ENCODE assay signal across 11 mouse cellular contexts in the genomic region with DNA sequence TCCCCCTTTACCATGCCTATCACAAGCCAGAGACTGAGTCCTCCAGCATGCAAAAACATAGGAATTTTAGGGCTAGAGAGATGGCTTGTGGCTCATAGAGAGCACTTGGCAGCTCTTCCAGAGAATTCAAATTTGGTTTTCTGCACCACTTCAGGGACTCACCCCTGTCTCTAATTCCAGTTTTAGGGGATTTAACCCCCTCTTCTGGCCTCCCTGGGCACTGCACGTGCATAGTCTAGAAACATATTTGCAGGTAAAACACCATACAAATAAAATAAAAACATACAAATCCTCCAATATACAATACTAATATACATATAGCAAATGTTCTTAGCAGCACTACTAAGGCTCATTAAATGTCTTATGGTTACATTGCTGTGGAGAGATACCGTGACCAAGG. TPM values are rescaled to one million over a fixed set of nuclear protein-coding genes. Genes with fewer than 3 reads are reported as not detected.
DNase-seq lines count a peak whose midpoint lies in the region; ATAC-seq and TF ChIP-seq lines count a peak whose summit lies in the region.
"Had no signal": no experiment of that assay in that cellular context is flagged by ENCODE, and none has a peak within 500 bp of the region (broad histone marks: within the 10 kb centered on the region; RNA-seq: fewer than 3 reads in every experiment).

No protein-coding gene starts in this region.

- ATAC-seq in forebrain, embryonic 14.5 days: no peak
- no peak for ATAC-seq in liver, embryonic 11.5 days (replicated peaks; ENCODE audit: low FRiP score)
- no peak for ATAC-seq in Patski
- ATAC-seq in megakaryocyte progenitor cell, adult 5-6 weeks (replicated peaks; ENCODE audit: poor library complexity): no peak

- CTCF ChIA-PET in Patski (lab: Charles Lee): no interaction called here

- peak; percentile 83 for TF ChIP-seq RAD21 in CH12.LX (IDR thresholded peaks at IDR 0.05; ENCODE audit: low read depth, low read length)

- in situ Hi-C loops in CH12.LX (cut with MboI; ENCODE audit: low pct_ligation_motif_present, low pct_unique_long_range_greater_than_20kb, low sequenced_read_pairs): loop anchor here (5.0 kb wide), 1 partner anchor 234 kb away; no protein-coding TSS in a partner anchor
- in situ Hi-C loops in Patski (cut with MboI; ENCODE audit: low pct_unique_long_range_greater_than_20kb): no loop called here

- TF ChIP-seq CTCF in liver, adult 2 months (IDR thresholded peaks at IDR 0.05; ENCODE audit: low read depth, low read length): peak; percentile 30; the same call in 1 of the 2 replicates
- TF ChIP-seq CTCF in CH12.LX (conservative IDR thresholded peaks at IDR 0.05 in 1 of 2, IDR thresholded peaks at IDR 0.05 in 1 of 2; ENCODE audit: low read depth in 2 of 2, low read length in 2 of 2) (peak; percentile 61 to 79), Patski (IDR thresholded peaks at IDR 0.05) (peak; percentile 26)

- H3K9ac ChIP-seq in forebrain, embryonic 14.5 days (ENCODE audit: low read length): no peak overlapping the region
- no peak overlapping the region for H3K9ac ChIP-seq in liver, adult 2 months (ENCODE audit: low read depth, low read length)
- no peak overlapping the region for H3K9ac ChIP-seq in liver, embryonic 11.5 days (ENCODE audit: low read depth, low read length)
- H3K9ac ChIP-seq in CH12.LX (ENCODE audit: insufficient read depth, low read depth): no peak overlapping the region

- no peaks in the 10 kb centered on the region for H3K79me2 ChIP-seq in liver, adult 2 months (ENCODE audit: control insufficient read depth, insufficient read depth, low read length)
- no peaks in the 10 kb centered on the region for H3K79me2 ChIP-seq in CH12.LX (replicated peaks; ENCODE audit: control insufficient read depth, extremely low read depth, insufficient read depth, poor library complexity, severe bottlenecking)

- POLR2A ChIA-PET in Patski (lab: Charles Lee): interaction anchor here (0.6 kb wide), 1 partner anchor 62 kb away, joined by 6 read pairs; no protein-coding TSS in a partner anchor

- TF ChIP-seq EP300 in CH12.LX (IDR thresholded peaks at IDR 0.05; ENCODE audit: low read length): no peak

- no peaks in the 10 kb centered on the region for H3K27me3 ChIP-seq in forebrain, embryonic 14.5 days (replicated peaks; ENCODE audit: control insufficient read depth, insufficient read depth, low read length)
- H3K27me3 ChIP-seq in forebrain, embryonic 10.5 days (ENCODE audit: poor library complexity, severe bottlenecking): no peaks in the 10 kb centered on the region; the same call in 1 of the 2 replicates
- no peaks in the 10 kb centered on the region for H3K27me3 ChIP-seq in liver, adult 2 months (ENCODE audit: control insufficient read depth, insufficient read depth, low read length)
- no peaks in the 10 kb centered on the region for H3K27me3 ChIP-seq in liver, embryonic 11.5 days (replicated peaks; ENCODE audit: control insufficient read depth, insufficient read depth, low read length)
- no peaks in the 10 kb centered on the region for H3K27me3 ChIP-seq in CH12.LX (replicated peaks)
- no peaks in the 10 kb centered on the region for H3K27me3 ChIP-seq in Patski
- H3K27me3 ChIP-seq in limb, embryonic 10.5 days (ENCODE audit: low read depth, poor library complexity, severe bottlenecking): peaks cover under 1% of the 10 kb centered on the region; the same call in 1 of the 2 replicates

- peak; percentile 36 for DNase-seq in forebrain, embryonic 14.5 days (ENCODE audit: low spot score)
- DNase-seq in forebrain, embryonic 10.5 days (ENCODE audit: extremely low spot score, low spot score): no peak
- DNase-seq in liver, adult 2 months (ENCODE audit: extremely low read depth, low read depth, low spot score): no peak
- no peak for DNase-seq in liver, embryonic 11.5 days (ENCODE audit: low spot score)
- DNase-seq in CH12.LX (ENCODE audit: extremely low read depth) (peak; percentile 64), Patski (ENCODE audit: low read depth, low spot score) (no peak)
- no peak for DNase-seq in limb, embryonic 10.5 days (ENCODE audit: low spot score)
- DNase-seq: heart, postnatal 4 days; lung, adult 2 months had no signal

- H3K4me3 ChIP-seq in forebrain, embryonic 14.5 days (ENCODE audit: low read depth, low read length): no peak overlapping the region
- no peak overlapping the region for H3K4me3 ChIP-seq in forebrain, embryonic 10.5 days
- no peak overlapping the region for H3K4me3 ChIP-seq in liver, adult 2 months (ENCODE audit: insufficient read depth, low read depth, low read length)
- no peak overlapping the region for H3K4me3 ChIP-seq in liver, embryonic 11.5 days (ENCODE audit: low read depth, low read length)
- H3K4me3 ChIP-seq in CH12.LX (replicated peaks in 1 of 3; ENCODE audit: low read depth in 2 of 3, low read length in 2 of 3, poor library complexity in 1 of 3): no peak overlapping the region
- H3K4me3 ChIP-seq in limb, embryonic 10.5 days: no peak overlapping the region
- H3K4me3 ChIP-seq: heart, embryonic 10.5 days had no signal

- no peak overlapping the region for H3K4me2 ChIP-seq in forebrain, embryonic 14.5 days (ENCODE audit: low read length)
- H3K4me2 ChIP-seq in liver, embryonic 11.5 days: no peak overlapping the region
- H3K4me2 ChIP-seq in CH12.LX (ENCODE audit: insufficient read depth, low read depth, poor library complexity, severe bottlenecking): no peak overlapping the region

- H3K9me3 ChIP-seq in forebrain, embryonic 14.5 days (replicated peaks; ENCODE audit: control insufficient read depth, low read length): no peaks in the 10 kb centered on the region
- H3K9me3 ChIP-seq in forebrain, embryonic 10.5 days: no peaks in the 10 kb centered on the region
- no peaks in the 10 kb centered on the region for H3K9me3 ChIP-seq in liver, embryonic 11.5 days (ENCODE audit: control insufficient read depth, low read length)
- no peaks in the 10 kb centered on the region for H3K9me3 ChIP-seq in CH12.LX (replicated peaks; ENCODE audit: low read length)
- no peaks in the 10 kb centered on the region for H3K9me3 ChIP-seq in limb, embryonic 10.5 days (replicated peaks)
- H3K9me3 ChIP-seq: heart, embryonic 10.5 days had no signal

- H3K4me1 ChIP-seq in forebrain, embryonic 14.5 days (ENCODE audit: control insufficient read depth, insufficient read depth, low read length): peaks cover 12% of the 10 kb centered on the region
- peaks cover 51% of the 10 kb centered on the region for H3K4me1 ChIP-seq in forebrain, embryonic 10.5 days
- peaks cover 3% of the 10 kb centered on the region; the same call in 1 of the 2 replicates for H3K4me1 ChIP-seq in liver, adult 2 months (ENCODE audit: control insufficient read depth, insufficient read depth, low read length)
- peaks cover 7% of the 10 kb centered on the region for H3K4me1 ChIP-seq in liver, embryonic 11.5 days (replicated peaks; ENCODE audit: control insufficient read depth, insufficient read depth, low read length)
- peaks cover 8 to 44% of the 10 kb centered on the region in 2 experiments; a peak in 3 of 4 replicates for H3K4me1 ChIP-seq in CH12.LX (ENCODE audit: control insufficient read depth in 1 of 2, insufficient read depth in 2 of 2)
- H3K4me1 ChIP-seq in limb, embryonic 10.5 days: peaks cover 38% of the 10 kb centered on the region

- no peak for TF ChIP-seq POLR2A in liver, adult 2 months (IDR thresholded peaks at IDR 0.05; ENCODE audit: extremely low read depth, insufficient read depth, low read length)
- TF ChIP-seq POLR2A in CH12.LX (IDR thresholded peaks at IDR 0.05; ENCODE audit: low read depth, low read length): no peak

- no peaks in the 10 kb centered on the region for H3K36me3 ChIP-seq in forebrain, embryonic 14.5 days (ENCODE audit: control insufficient read depth, insufficient read depth, low read length)
- no peaks in the 10 kb centered on the region for H3K36me3 ChIP-seq in forebrain, embryonic 10.5 days (replicated peaks)
- H3K36me3 ChIP-seq in liver, adult 2 months (ENCODE audit: control insufficient read depth, insufficient read depth, low read length): no peaks in the 10 kb centered on the region
- no peaks in the 10 kb centered on the region for H3K36me3 ChIP-seq in liver, embryonic 11.5 days (ENCODE audit: control insufficient read depth, insufficient read depth, low read length)
- H3K36me3 ChIP-seq in CH12.LX (replicated peaks in 1 of 2; ENCODE audit: control insufficient read depth in 1 of 2, insufficient read depth in 1 of 2, low read length in 1 of 2): no peaks in the 10 kb centered on the region
- H3K36me3 ChIP-seq in limb, embryonic 10.5 days: no peaks in the 10 kb centered on the region
- H3K36me3 ChIP-seq: heart, embryonic 10.5 days had no signal

- dilution Hi-C loops in CH12.LX (cut with MboI; ENCODE audit: extremely low pct_ligation_motif_present, extremely low pct_unique_long_range_greater_than_20kb, low sequenced_read_pairs): no loop called here

- no peak overlapping the region for H3K27ac ChIP-seq in forebrain, embryonic 14.5 days (ENCODE audit: low read depth, low read length)
- H3K27ac ChIP-seq in forebrain, embryonic 10.5 days: no peak overlapping the region
- no peak overlapping the region for H3K27ac ChIP-seq in liver, adult 2 months (replicated peaks; ENCODE audit: insufficient read depth, low read depth, low read length)
- no peak overlapping the region for H3K27ac ChIP-seq in liver, embryonic 11.5 days (ENCODE audit: low read depth, low read length)
- H3K27ac ChIP-seq in CH12.LX (ENCODE audit: insufficient read depth, low read depth): no peak overlapping the region
- H3K27ac ChIP-seq in limb, embryonic 10.5 days: no peak overlapping the region
- H3K27ac ChIP-seq: heart, embryonic 10.5 days had no signal

- WGBS in forebrain, embryonic 14.5 days: 80% methylated on average over 2 of the region's 2 CpGs
- 68% methylated on average over 2 of the region's 2 CpGs for WGBS in forebrain, embryonic 10.5 days
- WGBS in liver, adult 2 months: 93% methylated on average over 2 of the region's 2 CpGs
- 86% methylated on average over 2 of the region's 2 CpGs for WGBS in liver, embryonic 11.5 days
- WGBS in limb, embryonic 10.5 days: 85% methylated on average over 2 of the region's 2 CpGs

TF ChIP-seq in CH12.LX, 34 proteins besides CTCF, POLR2A, EP300 and RAD21 (continues in another document):
- no peak for TF ChIP-seq MAZ (IDR thresholded peaks at IDR 0.05; ENCODE audit: low read depth, low read length)
- TF ChIP-seq MAX (IDR thresholded peaks at IDR 0.05; ENCODE audit: low read length): peak; percentile 71

RNA-seq across cellular contexts. Expression of a gene that starts 4.2 kb away (rescaled TPM):
- 31.4 and 46.7 TPM in 2 replicates for polyA plus RNA-seq in forebrain, embryonic 14.5 days (2014; fragmentation: Nextera tagmentation; extraction: Ambion mirVana)
- polyA plus RNA-seq in forebrain, embryonic 10.5 days (2016; fragmentation: Nextera tagmentation; extraction: Ambion mirVana): 14.8 and 16.5 TPM in 2 replicates
- total RNA-seq in liver, adult 2 months (2014; rRNA removed): 0.83 and 1.2 TPM in 2 replicates
- 0.69 and 1.5 TPM in 2 replicates for polyA plus RNA-seq in liver, adult 2 months (2012; rRNA removed)
- polyA plus RNA-seq in liver, embryonic 11.5 days (2014; fragmentation: Nextera tagmentation; extraction: Ambion mirVana): 2.3 and 3.5 TPM in 2 replicates
- 2.1 and 2.3 TPM in 2 replicates for total RNA-seq in CH12.LX (2012; rRNA removed)
- total RNA-seq in CH12.LX (2014; rRNA removed): 1.0 and 1.5 TPM in 2 replicates
- 3.5 and 4.5 TPM in 2 replicates for polyA plus RNA-seq in CH12.LX (2012; ENCODE audit: insufficient read length, low read depth)
- 37.7 TPM for polyA plus RNA-seq in Patski (2021)
- polyA plus RNA-seq in limb, embryonic 10.5 days (2016; fragmentation: Nextera tagmentation; extraction: Ambion mirVana): 2.1 and 3.8 TPM in 2 replicates
- total RNA-seq in megakaryocyte progenitor cell, adult 5-6 weeks (2015): 2.0 and 2.5 TPM in 2 replicates
- total RNA-seq in megakaryocyte progenitor cell, adult 5-6 weeks (2017): 0.79 and 1.9 TPM in 2 replicates

Comparison
In these comparisons a context has a peak if more than half of its experiments do, and no peak if none do; other contexts are left out.
1. DNase-seq: peak in forebrain, embryonic 14.5 days (single experiment) and CH12.LX (single experiment); none in forebrain, embryonic 10.5 days (single experiment), liver, adult 2 months (single experiment), liver, embryonic 11.5 days (single experiment), Patski (single experiment) and limb, embryonic 10.5 days (single experiment).
2. Peak in every context shown above with its lines, with median percentiles within 50 percentile points of each other: CTCF ChIP-seq.